In the genomic region with DNA sequence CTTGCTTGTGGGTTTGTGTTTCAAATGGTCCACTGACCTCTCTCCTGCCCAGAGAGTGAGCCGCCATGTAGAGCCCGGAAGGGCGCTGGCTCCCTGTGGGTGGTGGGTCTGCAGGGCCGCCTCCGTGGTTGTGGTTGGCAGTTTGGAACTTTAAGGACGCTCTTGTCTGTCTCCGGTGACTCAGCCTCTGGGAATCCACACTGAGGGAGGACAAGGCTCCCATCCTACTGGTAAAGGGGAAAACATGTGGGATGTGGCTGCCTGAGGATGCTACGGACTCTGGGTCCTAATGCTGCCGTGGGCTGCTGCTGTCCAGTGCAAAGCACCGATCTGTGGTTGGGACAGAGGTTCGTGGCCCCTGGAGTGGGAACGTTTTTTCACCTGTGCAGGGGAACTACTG, we compare ENCODE assay signal across 17 mouse cellular contexts. TPM values are rescaled to one million over a fixed set of nuclear protein-coding genes. Genes with fewer than 3 reads are reported as not detected.
"Had no signal": no experiment of that assay in that cellular context is flagged by ENCODE, and none has a peak within 500 bp of the region (broad histone marks: within the 10 kb centered on the region; RNA-seq: fewer than 3 reads in every experiment).

No protein-coding gene starts in this region.

- DNase-seq: kidney, adult 9 months; kidney, postnatal 4 days; liver; liver, embryonic 13.5 days; liver, postnatal 0 days; lung, postnatal 14 days had no signal

- H3K9ac ChIP-seq: limb, embryonic 12.5 days; liver, embryonic 13.5 days; liver, postnatal 0 days; lung, embryonic 15.5 days had no signal

- ATAC-seq: liver, postnatal 0 days; midbrain, embryonic 16.5 days had no signal

- H3K27ac ChIP-seq: kidney, postnatal 0 days; limb, embryonic 12.5 days; liver, embryonic 13.5 days; lung, embryonic 15.5 days; macrophage; stomach, postnatal 0 days had no signal

- H3K4me2 ChIP-seq: limb, embryonic 12.5 days; liver, embryonic 13.5 days; lung, embryonic 15.5 days; midbrain, embryonic 11.5 days had no signal

- H3K9me3 ChIP-seq: limb, embryonic 12.5 days; liver, embryonic 13.5 days; lung, embryonic 15.5 days; megakaryocyte, embryonic 14.5 days had no signal

- H3K4me1 ChIP-seq: lung, embryonic 15.5 days had no signal

- H3K4me3 ChIP-seq: limb, embryonic 12.5 days; liver, embryonic 13.5 days; lung, embryonic 15.5 days; megakaryocyte, embryonic 14.5 days had no signal

- H3K27me3 ChIP-seq: limb, embryonic 12.5 days; liver, embryonic 13.5 days; lung, embryonic 15.5 days; megakaryocyte, embryonic 14.5 days had no signal

RNA-seq across cellular contexts. Expression of a gene that starts 12.1 kb away (rescaled TPM):
- total RNA-seq: layer of hippocampus, adult 8-10 months; layer of hippocampus, postnatal 25 days; left cerebral cortex, postnatal 36 days had no signal
- polyA plus RNA-seq: midbrain, embryonic 11.5 days had no signal

RNA-seq across cellular contexts. Expression of a gene that starts 26.7 kb away (rescaled TPM):
- polyA plus RNA-seq: macrophage had no signal
